Mouse (Mus musculus) liver, postnatal 0 days (tissue): ENCODE results near the gene Ppp1r7.

Experiments used
- CTCF ChIP-seq: sonication (generic); IDR thresholded peaks from 2 replicates; pipeline ENCODE4 v1.5.1; 2016; ENCODE audit warnings: antibody characterized with exemption, low read depth
- EP300 ChIP-seq: IDR thresholded peaks from 2 replicates; pipeline ENCODE4 v1.6.1; 2016; ENCODE audit warnings: antibody characterized with exemption, low read depth, mild to moderate bottlenecking

DNA sequence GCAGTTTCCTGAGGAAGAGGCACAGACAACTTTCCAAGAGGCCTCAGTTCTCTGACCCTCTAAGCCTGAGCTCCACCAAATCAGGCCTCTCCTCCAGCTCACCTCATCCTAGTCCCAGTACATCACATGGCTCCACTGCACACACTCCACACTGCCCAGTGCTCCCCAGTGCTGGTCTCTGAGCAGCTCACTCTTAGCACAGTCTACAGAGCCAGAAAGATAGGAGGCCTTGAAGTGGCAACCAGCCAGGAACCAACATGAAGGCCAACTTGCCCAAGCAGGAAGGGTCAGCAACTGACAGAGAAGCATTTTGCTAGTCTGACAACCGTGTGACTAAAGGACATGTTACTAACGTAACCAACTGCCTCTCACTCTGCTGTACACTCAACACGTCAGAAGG is 42.1 kb upstream of the Ppp1r7 start:
- TF ChIP-seq CTCF = no peak
- TF ChIP-seq EP300 = no peak
